Mouse (Mus musculus): ENCODE data around the gene Lrrc8e. TPM values are rescaled to one million over a fixed set of nuclear protein-coding genes. Genes with fewer than 3 reads are reported as not detected.
A peak's percentile ranks its signal among the peaks of the same experiment; 100 is the strongest.

Gene Lrrc8e
- total and polyA plus RNA-seq, 3 experiments = 0.25 TPM; not detected in 2

GRCm38 (mm10) chr8:4249213-4249612 is 22.6 kb downstream of the Lrrc8e start:
- H3K4me2 ChIP-seq (ENCODE audit: insufficient read depth, low read depth, poor library complexity, severe bottlenecking) = no peak overlapping the region
- H3K9me3 ChIP-seq (replicated peaks; ENCODE audit: low read length) = no peaks in the 10 kb centered on the region
- in situ Hi-C loops (cut with MboI; ENCODE audit: low pct_ligation_motif_present, low pct_unique_long_range_greater_than_20kb, low sequenced_read_pairs) (no loop called here), dilution Hi-C loops (cut with MboI; ENCODE audit: extremely low pct_ligation_motif_present, extremely low pct_unique_long_range_greater_than_20kb, low sequenced_read_pairs) (no loop called here)
- TF ChIP-seq MXI1 (IDR thresholded peaks at IDR 0.05; ENCODE audit: low read depth, low read length) = no peak
- TF ChIP-seq MAX (IDR thresholded peaks at IDR 0.05; ENCODE audit: low read length) = no peak
- TF ChIP-seq ELF1 (IDR thresholded peaks at IDR 0.05; ENCODE audit: low read depth, low read length) = no peak
- no peak for TF ChIP-seq RAD21 (IDR thresholded peaks at IDR 0.05; ENCODE audit: low read depth, low read length)
- TF ChIP-seq BHLHE40 (IDR thresholded peaks at IDR 0.05; ENCODE audit: low read depth, low read length) = no peak
- no peak for TF ChIP-seq HCFC1 (IDR thresholded peaks at IDR 0.05; ENCODE audit: low read depth, low read length)
- no peak for TF ChIP-seq EP300 (IDR thresholded peaks at IDR 0.05; ENCODE audit: low read length)
- H3K4me3 ChIP-seq (replicated peaks in 1 of 3; ENCODE audit: low read depth in 2 of 3, low read length in 2 of 3, poor library complexity in 1 of 3) = no peak overlapping the region
- no peak overlapping the region for H3K9ac ChIP-seq (ENCODE audit: insufficient read depth, low read depth)
- no peaks in the 10 kb centered on the region for H3K27me3 ChIP-seq (replicated peaks)
- H3K4me1 ChIP-seq (ENCODE audit: control insufficient read depth in 1 of 2, insufficient read depth in 2 of 2) = peaks cover 9 to 13% of the 10 kb centered on the region in 2 experiments
- H3K27ac ChIP-seq (ENCODE audit: insufficient read depth, low read depth) = no peak overlapping the region
- peaks cover 53 to 71% of the 10 kb centered on the region in 2 experiments for H3K36me3 ChIP-seq (replicated peaks in 1 of 2; ENCODE audit: control insufficient read depth in 1 of 2, insufficient read depth in 1 of 2, low read length in 1 of 2)
- DNase-seq (ENCODE audit: extremely low read depth) = no peak
- H3K79me2 ChIP-seq (replicated peaks; ENCODE audit: control insufficient read depth, extremely low read depth, insufficient read depth, poor library complexity, severe bottlenecking) = no peaks in the 10 kb centered on the region

- Histone ChIP-seq H3K4me1 (ENCODE audit: control insufficient read depth in 1 of 2, insufficient read depth in 2 of 2) (peaks cover 10 to 14% of the 10 kb centered on the region in 2 experiments), H3K36me3 (replicated peaks in 1 of 2; ENCODE audit: control insufficient read depth in 1 of 2, insufficient read depth in 1 of 2, low read length in 1 of 2) (peaks cover 49 to 71% of the 10 kb centered on the region in 2 experiments)
- in situ Hi-C loops (cut with MboI; ENCODE audit: low pct_ligation_motif_present, low pct_unique_long_range_greater_than_20kb, low sequenced_read_pairs) = loop anchor here (10.0 kb wide), 1 partner anchor 64 kb away; no protein-coding TSS in a partner anchor
- no peak for TF ChIP-seq ZC3H11A (IDR thresholded peaks at IDR 0.05; ENCODE audit: low read depth, low read length)
- TF ChIP-seq GABPA (IDR thresholded peaks at IDR 0.05; ENCODE audit: insufficient replicate concordance, low read depth, low read length) = no peak
- no peak for TF ChIP-seq ETS1 (conservative IDR thresholded peaks at IDR 0.05; ENCODE audit: low read depth, low read length)
- no peak for TF ChIP-seq MYC (IDR thresholded peaks at IDR 0.05; ENCODE audit: low read depth, low read length)
- TF ChIP-seq NELFE (IDR thresholded peaks at IDR 0.05; ENCODE audit: low read depth, low read length) = 0 out of 2 replicates have a peak, but pooled peaks have one; percentile 46
- TF ChIP-seq POLR2AphosphoS2 (IDR thresholded peaks at IDR 0.05; ENCODE audit: low read depth, low read length) = no peak
- TF ChIP-seq MXI1 (IDR thresholded peaks at IDR 0.05; ENCODE audit: low read depth, low read length) = 0 out of 2 replicates have a peak, but pooled peaks have one; percentile 37
- TF ChIP-seq KAT2A (IDR thresholded peaks at IDR 0.05; ENCODE audit: insufficient replicate concordance, low read length) = no peak
- peak; percentile 37 for TF ChIP-seq RAD21 (IDR thresholded peaks at IDR 0.05; ENCODE audit: low read depth, low read length)
- TF ChIP-seq USF2 (conservative IDR thresholded peaks at IDR 0.05; ENCODE audit: low read depth, low read length) = no peak
- TF ChIP-seq USF1 (IDR thresholded peaks at IDR 0.05; ENCODE audit: low read depth, low read length) = no peak
- TF ChIP-seq ZNF384 (IDR thresholded peaks at IDR 0.05; ENCODE audit: low read depth, low read length) = no peak
- TF ChIP-seq SIN3A (IDR thresholded peaks at IDR 0.05; ENCODE audit: low read length) = peak; percentile 48; the same call in 1 of the 2 replicates
- TF ChIP-seq ELF1 (IDR thresholded peaks at IDR 0.05; ENCODE audit: low read depth, low read length) = 0 out of 2 replicates have a peak, but pooled peaks have one; percentile 13
- TF ChIP-seq ZKSCAN1 (IDR thresholded peaks at IDR 0.05; ENCODE audit: borderline replicate concordance, low read depth, low read length) = no peak
- 0 out of 2 replicates have a peak, but pooled peaks have one; percentile 32 for TF ChIP-seq MEF2A (IDR thresholded peaks at IDR 0.05; ENCODE audit: borderline replicate concordance, low read depth, low read length)
- no peak for TF ChIP-seq CHD1 (IDR thresholded peaks at IDR 0.05; ENCODE audit: low read depth, low read length)
- TF ChIP-seq SMC3 (IDR thresholded peaks at IDR 0.05; ENCODE audit: low read depth, low read length) = peak; percentile 70
- TF ChIP-seq MAFK (IDR thresholded peaks at IDR 0.05; ENCODE audit: insufficient replicate concordance, low read length) = no peak
- no peak for TF ChIP-seq HCFC1 (IDR thresholded peaks at IDR 0.05; ENCODE audit: low read depth, low read length)
- no peak for TF ChIP-seq POLR2A (IDR thresholded peaks at IDR 0.05; ENCODE audit: low read depth, low read length)
- peak; percentile 44; the same call in 1 of the 2 replicates for TF ChIP-seq IRF4 (IDR thresholded peaks at IDR 0.05; ENCODE audit: low read depth, low read length)
- no peak for TF ChIP-seq RCOR1 (conservative IDR thresholded peaks at IDR 0.05; ENCODE audit: low read depth, low read length)
- TF ChIP-seq ZMIZ1 (IDR thresholded peaks at IDR 0.05; ENCODE audit: low read depth, low read length) = no peak
- TF ChIP-seq TCF12 (IDR thresholded peaks at IDR 0.05; ENCODE audit: low read depth, low read length) = 0 out of 2 replicates have a peak, but pooled peaks have one; percentile 29
- TF ChIP-seq CHD2 (IDR thresholded peaks at IDR 0.05; ENCODE audit: low read length) = peak; percentile 72
- TF ChIP-seq CTCF (conservative IDR thresholded peaks at IDR 0.05 in 1 of 2, IDR thresholded peaks at IDR 0.05 in 1 of 2; ENCODE audit: low read depth in 2 of 2, low read length in 2 of 2) = peak; percentile 33 to 79; a peak in 3 of 4 replicates
- no peak for TF ChIP-seq MAX (IDR thresholded peaks at IDR 0.05; ENCODE audit: low read length)
- no peak for TF ChIP-seq JUND (conservative IDR thresholded peaks at IDR 0.05; ENCODE audit: low read depth, low read length)
- TF ChIP-seq EP300 (IDR thresholded peaks at IDR 0.05; ENCODE audit: low read length) = no peak
Observed at GRCm38 (mm10) chr8:4250306-4250970, 23.8 kb downstream of the Lrrc8e start.

More at GRCm38 (mm10) chr8:4250306-4250970, 23.8 kb downstream of the Lrrc8e start:
- H3K4me3 ChIP-seq (replicated peaks in 1 of 3; ENCODE audit: low read depth in 2 of 3, low read length in 2 of 3, poor library complexity in 1 of 3) = no peak overlapping the region
- H3K9ac ChIP-seq (ENCODE audit: insufficient read depth, low read depth) = no peak overlapping the region
- H3K27me3 ChIP-seq (replicated peaks) = no peaks in the 10 kb centered on the region
- H3K27ac ChIP-seq (ENCODE audit: insufficient read depth, low read depth) = no peak overlapping the region
- peak; percentile 80 for DNase-seq (ENCODE audit: extremely low read depth)
- no peak overlapping the region for H3K4me2 ChIP-seq (ENCODE audit: insufficient read depth, low read depth, poor library complexity, severe bottlenecking)
- no peaks in the 10 kb centered on the region for H3K9me3 ChIP-seq (replicated peaks; ENCODE audit: low read length)
- dilution Hi-C loops (cut with MboI; ENCODE audit: extremely low pct_ligation_motif_present, extremely low pct_unique_long_range_greater_than_20kb, low sequenced_read_pairs) = no loop called here
- H3K79me2 ChIP-seq (replicated peaks; ENCODE audit: control insufficient read depth, extremely low read depth, insufficient read depth, poor library complexity, severe bottlenecking) = no peaks in the 10 kb centered on the region

Measured in CH12.LX (cell line).